Mouse (Mus musculus): Measurements from ENCODE around the gene Kera.

DNA sequence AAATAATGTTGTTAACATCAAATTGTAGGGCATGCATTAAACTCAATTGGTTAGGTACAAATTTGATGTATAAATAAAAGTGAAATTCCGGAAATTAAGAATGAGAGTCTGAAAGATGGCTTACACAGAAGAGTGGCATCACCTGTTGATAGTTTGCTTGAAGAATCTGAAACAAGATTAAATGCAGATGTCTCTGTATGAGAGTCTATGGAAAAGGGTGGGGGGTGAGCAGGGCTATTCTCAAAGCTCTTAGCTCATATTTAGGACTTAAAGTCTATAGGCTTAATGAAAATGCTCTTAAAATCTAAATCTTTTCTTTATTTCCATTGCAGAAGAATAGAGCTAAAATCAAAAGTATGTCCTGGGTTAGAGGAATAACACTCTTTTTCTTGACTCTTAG lies 11.0 kb upstream of the Kera start:
- TF ChIP-seq CTCF (IDR thresholded peaks at IDR 0.05; ENCODE audit: low read depth, low read length) (no peak), POLR2A (IDR thresholded peaks at IDR 0.05; ENCODE audit: insufficient read depth, low read length) (no peak), EP300 (IDR thresholded peaks at IDR 0.05; ENCODE audit: insufficient read depth, low read depth, low read length) (no peak)
